9 mouse cellular contexts compared by ENCODE assay signal in genomic region chr2:132281560-132282452, GRCm38 (mm10). TPM values are rescaled to one million over a fixed set of nuclear protein-coding genes. Genes with fewer than 3 reads are reported as not detected.
DNase-seq lines count a peak whose midpoint lies in the region; ATAC-seq and TF ChIP-seq lines count a peak whose summit lies in the region.
"Had no signal": no experiment of that assay in that cellular context is flagged by ENCODE, and none has a peak within 500 bp of the region (broad histone marks: within the 10 kb centered on the region; RNA-seq: fewer than 3 reads in every experiment).

No protein-coding gene starts in this region.

- 54% methylated on average over 10 of the region's 10 CpGs for WGBS in forebrain, embryonic 12.5 days
- WGBS in forebrain, embryonic 16.5 days: 54% methylated on average over 10 of the region's 10 CpGs
- WGBS in liver, embryonic 12.5 days (ENCODE audit: insufficient replicate concordance): 36% methylated on average over 10 of the region's 10 CpGs
- 51% methylated on average over 10 of the region's 10 CpGs for WGBS in liver, embryonic 11.5 days
- WGBS in olfactory bulb, adult 2 months: 63% methylated on average over 10 of the region's 10 CpGs

- no peak overlapping the region for H3K4me3 ChIP-seq in forebrain, embryonic 12.5 days (replicated peaks)
- H3K4me3 ChIP-seq in forebrain, embryonic 16.5 days (replicated peaks; ENCODE audit: low read length): no peak overlapping the region
- no peak overlapping the region for H3K4me3 ChIP-seq in liver, embryonic 12.5 days
- H3K4me3 ChIP-seq in liver, embryonic 11.5 days (ENCODE audit: low read depth, low read length): no peak overlapping the region
- no peak overlapping the region for H3K4me3 ChIP-seq in olfactory bulb, adult 2 months (ENCODE audit: insufficient read depth, low read depth, low read length)

- H3K9me3 ChIP-seq in forebrain, embryonic 12.5 days: no peaks in the 10 kb centered on the region
- no peaks in the 10 kb centered on the region for H3K9me3 ChIP-seq in forebrain, embryonic 16.5 days (ENCODE audit: control insufficient read depth, low read length)
- H3K9me3 ChIP-seq in liver, embryonic 12.5 days (replicated peaks): no peaks in the 10 kb centered on the region
- H3K9me3 ChIP-seq in liver, embryonic 11.5 days (ENCODE audit: control insufficient read depth, low read length): no peaks in the 10 kb centered on the region

- no peak overlapping the region; the same call in 1 of the 2 replicates for H3K4me2 ChIP-seq in forebrain, embryonic 12.5 days
- H3K4me2 ChIP-seq in forebrain, embryonic 16.5 days (ENCODE audit: low read length): no peak overlapping the region
- 0 out of 2 replicates have a peak overlapping the region, but pooled peaks have one; percentile 18 for H3K4me2 ChIP-seq in liver, embryonic 12.5 days
- H3K4me2 ChIP-seq in liver, embryonic 11.5 days: no peak overlapping the region

- ATAC-seq in forebrain, embryonic 12.5 days (ENCODE audit: low FRiP score): 0 out of 2 replicates have a peak, but pooled peaks have one; percentile 9
- ATAC-seq in forebrain, embryonic 16.5 days: no peak
- no peak for ATAC-seq in liver, embryonic 12.5 days
- ATAC-seq in liver, embryonic 11.5 days (replicated peaks; ENCODE audit: low FRiP score): no peak
- ATAC-seq in common myeloid progenitor, adult 5-6 weeks (replicated peaks; ENCODE audit: low read depth, poor library complexity, severe bottlenecking): peak; percentile 51

- H3K27ac ChIP-seq in forebrain, embryonic 12.5 days: no peak overlapping the region
- no peak overlapping the region for H3K27ac ChIP-seq in forebrain, embryonic 16.5 days (ENCODE audit: low read length)
- H3K27ac ChIP-seq in liver, embryonic 12.5 days: no peak overlapping the region
- no peak overlapping the region for H3K27ac ChIP-seq in liver, embryonic 11.5 days (ENCODE audit: low read depth, low read length)
- peak overlapping the region; percentile 35; the same call in 1 of the 2 replicates for H3K27ac ChIP-seq in olfactory bulb, adult 2 months (ENCODE audit: insufficient read depth, low read depth, low read length)

- H3K36me3 ChIP-seq in forebrain, embryonic 12.5 days (replicated peaks): peaks cover 5% of the 10 kb centered on the region; the same call in 1 of the 2 replicates
- no peaks in the 10 kb centered on the region for H3K36me3 ChIP-seq in forebrain, embryonic 16.5 days (ENCODE audit: control insufficient read depth, insufficient read depth)
- peaks cover 13% of the 10 kb centered on the region; the same call in 1 of the 2 replicates for H3K36me3 ChIP-seq in liver, embryonic 12.5 days
- H3K36me3 ChIP-seq in liver, embryonic 11.5 days (ENCODE audit: control insufficient read depth, insufficient read depth, low read length): no peaks in the 10 kb centered on the region

- H3K27me3 ChIP-seq in forebrain, embryonic 12.5 days: no peaks in the 10 kb centered on the region
- H3K27me3 ChIP-seq in forebrain, embryonic 16.5 days (replicated peaks; ENCODE audit: control insufficient read depth, insufficient read depth, low read length): no peaks in the 10 kb centered on the region
- no peaks in the 10 kb centered on the region for H3K27me3 ChIP-seq in liver, embryonic 12.5 days (replicated peaks)
- no peaks in the 10 kb centered on the region for H3K27me3 ChIP-seq in liver, embryonic 11.5 days (replicated peaks; ENCODE audit: control insufficient read depth, insufficient read depth, low read length)

- TF ChIP-seq CTCF in olfactory bulb, adult 2 months (IDR thresholded peaks at IDR 0.05; ENCODE audit: insufficient read depth, low read depth, low read length): no peak

- no peak for TF ChIP-seq POLR2A in olfactory bulb, adult 2 months (IDR thresholded peaks at IDR 0.05; ENCODE audit: insufficient read depth, low read depth, low read length)

- DNase-seq in liver, embryonic 11.5 days (ENCODE audit: low spot score): no peak
- DNase-seq in right cerebral cortex, adult 2 months (ENCODE audit: low spot score in 2 of 2): no peak
- DNase-seq in cerebellum, postnatal 25 days: no peak
- DNase-seq: right cerebral cortex, postnatal 4 days had no signal

- H3K4me1 ChIP-seq in forebrain, embryonic 12.5 days: peaks cover 40% of the 10 kb centered on the region
- peaks cover 23% of the 10 kb centered on the region for H3K4me1 ChIP-seq in forebrain, embryonic 16.5 days (replicated peaks; ENCODE audit: control insufficient read depth, insufficient read depth, low read length)
- peaks cover 55% of the 10 kb centered on the region for H3K4me1 ChIP-seq in liver, embryonic 12.5 days
- peaks cover 44% of the 10 kb centered on the region for H3K4me1 ChIP-seq in liver, embryonic 11.5 days (replicated peaks; ENCODE audit: control insufficient read depth, insufficient read depth, low read length)
- peaks cover 37% of the 10 kb centered on the region for H3K4me1 ChIP-seq in olfactory bulb, adult 2 months (ENCODE audit: control insufficient read depth, insufficient read depth, low read length)

- no peak overlapping the region for H3K9ac ChIP-seq in forebrain, embryonic 12.5 days
- H3K9ac ChIP-seq in forebrain, embryonic 16.5 days (replicated peaks; ENCODE audit: low read depth, low read length): no peak overlapping the region
- no peak overlapping the region for H3K9ac ChIP-seq in liver, embryonic 12.5 days
- no peak overlapping the region for H3K9ac ChIP-seq in liver, embryonic 11.5 days (ENCODE audit: low read depth, low read length)

RNA-seq across cellular contexts. Expression of gene Cds2, which starts 18.9 kb away (rescaled TPM):
- 36.4 and 37.8 TPM in 2 replicates for polyA plus RNA-seq in forebrain, embryonic 12.5 days (2016; fragmentation: Nextera tagmentation; extraction: Ambion mirVana)
- 23.0 and 27.9 TPM in 2 replicates for polyA plus RNA-seq in forebrain, embryonic 16.5 days (2015; fragmentation: Nextera tagmentation; extraction: Ambion mirVana)
- polyA plus RNA-seq in liver, embryonic 12.5 days (2016; fragmentation: Nextera tagmentation; extraction: Ambion mirVana): 13.7 and 15.4 TPM in 2 replicates
- 12.9 and 19.0 TPM in 2 replicates for polyA plus RNA-seq in liver, embryonic 11.5 days (2014; fragmentation: Nextera tagmentation; extraction: Ambion mirVana)
- 8.6 and 14.6 TPM in 2 replicates for total RNA-seq in common myeloid progenitor, adult 5-6 weeks (2017)
- polyA plus RNA-seq in olfactory bulb, adult 2 months (2012; ENCODE audit: insufficient read depth, insufficient read length, low replicate concordance, missing spikeins): 109 and 181 TPM in 2 replicates

RNA-seq across cellular contexts. Expression of gene Pcna, which starts 28.7 kb away (rescaled TPM):
- 322 and 337 TPM in 2 replicates for polyA plus RNA-seq in forebrain, embryonic 12.5 days (2016; fragmentation: Nextera tagmentation; extraction: Ambion mirVana)
- 164 and 192 TPM in 2 replicates for polyA plus RNA-seq in forebrain, embryonic 16.5 days (2015; fragmentation: Nextera tagmentation; extraction: Ambion mirVana)
- polyA plus RNA-seq in liver, embryonic 12.5 days (2016; fragmentation: Nextera tagmentation; extraction: Ambion mirVana): 353 and 360 TPM in 2 replicates
- polyA plus RNA-seq in liver, embryonic 11.5 days (2014; fragmentation: Nextera tagmentation; extraction: Ambion mirVana): 415 and 419 TPM in 2 replicates
- 619 and 635 TPM in 2 replicates for total RNA-seq in common myeloid progenitor, adult 5-6 weeks (2017)
- not detected in 2 replicates for polyA plus RNA-seq in olfactory bulb, adult 2 months (2012; ENCODE audit: insufficient read depth, insufficient read length, low replicate concordance, missing spikeins)

RNA-seq across cellular contexts. Expression of gene Tmem230, which starts 34.2 kb away (rescaled TPM):
- 44.6 and 51.1 TPM in 2 replicates for polyA plus RNA-seq in forebrain, embryonic 12.5 days (2016; fragmentation: Nextera tagmentation; extraction: Ambion mirVana)
- polyA plus RNA-seq in forebrain, embryonic 16.5 days (2015; fragmentation: Nextera tagmentation; extraction: Ambion mirVana): 43.4 and 49.9 TPM in 2 replicates
- 24.4 and 25.7 TPM in 2 replicates for polyA plus RNA-seq in liver, embryonic 12.5 days (2016; fragmentation: Nextera tagmentation; extraction: Ambion mirVana)
- polyA plus RNA-seq in liver, embryonic 11.5 days (2014; fragmentation: Nextera tagmentation; extraction: Ambion mirVana): 37.9 and 38.2 TPM in 2 replicates
- 33.5 and 41.2 TPM in 2 replicates for total RNA-seq in common myeloid progenitor, adult 5-6 weeks (2017)
- polyA plus RNA-seq in olfactory bulb, adult 2 months (2012; ENCODE audit: insufficient read depth, insufficient read length, low replicate concordance, missing spikeins): 288 TPM in 1 of 2 replicates, not detected in the other

Comparison
In these comparisons a context has a peak if more than half of its experiments do, and no peak if none do; other contexts are left out.
1. ATAC-seq: peak in forebrain, embryonic 12.5 days (single experiment) and common myeloid progenitor, adult 5-6 weeks (single experiment); none in forebrain, embryonic 16.5 days (single experiment), liver, embryonic 12.5 days (single experiment) and liver, embryonic 11.5 days (single experiment).